Mouse (Mus musculus) G1E (cell line): ENCODE data around the gene Lzts3.

Source experiments
- CTCF ChIP-seq: IDR thresholded peaks from 2 replicates; pipeline ENCODE4 v1.5.1; 2012; ENCODE audit warnings: low read depth, low read length, inconsistent platforms, mixed read lengths
- TAL1 ChIP-seq: conservative IDR thresholded peaks from 2 replicates; pipeline ENCODE4 v1.6.1; 2012; ENCODE audit warnings: low read depth, low read length, inconsistent platforms, mixed read lengths

DNA sequence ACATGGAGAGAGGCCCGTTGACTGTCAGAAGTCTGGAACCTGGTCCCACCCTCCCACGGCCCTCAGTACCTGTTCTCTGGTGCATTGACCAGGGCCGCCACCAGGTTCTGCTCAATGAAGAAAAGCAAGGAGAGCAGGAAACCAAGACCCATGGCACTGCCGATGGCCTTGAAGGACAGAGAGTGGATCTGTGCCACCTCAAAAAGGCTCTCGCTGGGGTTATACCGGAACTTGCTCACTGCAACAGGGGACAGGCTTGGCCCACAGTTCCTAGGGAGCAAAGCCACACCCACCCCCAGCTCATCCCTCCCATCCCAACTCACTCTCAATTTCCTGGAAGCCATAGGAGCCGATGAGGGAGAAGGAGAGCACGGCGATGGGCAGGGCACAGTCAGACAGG is 42.8 kb upstream of the Lzts3 start:
- TF ChIP-seq CTCF (no peak), TAL1 (no peak)
